Mouse (Mus musculus): Measurements from ENCODE around the gene Rabgap1l. TPM values are rescaled to one million over a fixed set of nuclear protein-coding genes. Genes with fewer than 3 reads are reported as not detected.

Gene Rabgap1l
- polyA plus RNA-seq, 1 experiment from 2014 or later: 53.5 TPM

DNA sequence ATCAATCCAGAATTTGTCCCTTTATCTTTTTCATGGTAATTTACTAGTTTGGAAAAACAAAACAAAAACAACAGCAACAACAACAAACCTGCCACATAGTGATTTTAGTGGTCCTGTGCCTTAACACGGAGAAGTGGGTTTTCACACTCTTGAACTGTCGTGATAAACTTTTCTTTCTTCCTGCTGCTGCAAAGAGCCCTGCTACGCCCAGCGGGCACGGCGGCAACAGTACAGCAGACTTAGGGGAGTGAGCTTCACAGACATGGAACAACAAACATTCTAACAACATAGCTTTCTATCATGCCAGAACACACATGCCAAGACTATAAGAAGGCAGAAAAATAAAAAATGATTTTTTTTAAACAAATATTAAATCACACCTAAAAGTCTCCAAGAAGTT lies 486.7 kb downstream of the Rabgap1l start:
- no peak overlapping the region for H3K4me3 ChIP-seq (ENCODE audit: low read depth, low read length)

DNA sequence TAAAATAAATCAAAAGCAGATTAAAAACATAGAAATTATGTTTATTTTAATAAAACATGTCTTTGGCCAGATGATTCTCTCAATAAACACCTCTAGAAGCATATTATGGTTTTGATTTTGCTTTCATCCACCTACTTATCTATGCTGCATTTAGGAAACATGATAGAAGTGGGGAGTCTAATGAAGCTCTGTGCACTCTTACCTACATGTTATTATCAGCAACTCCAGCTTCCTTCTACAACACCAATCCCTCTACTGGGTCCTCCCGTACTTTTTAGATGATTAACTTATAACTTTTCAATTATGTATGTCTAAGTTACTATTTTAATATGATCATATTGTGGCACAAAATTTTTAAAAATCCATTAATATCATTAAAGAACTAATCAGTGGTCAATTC lies 487.2 kb downstream of the Rabgap1l start:
- no peaks in the 10 kb centered on the region for H3K27me3 ChIP-seq (ENCODE audit: control insufficient read depth, insufficient read depth, low read length)
- no peak overlapping the region for H3K27ac ChIP-seq (ENCODE audit: low read depth, low read length)
- no peak overlapping the region for H3K4me3 ChIP-seq (ENCODE audit: low read depth, low read length)
- no peak overlapping the region for H3K9ac ChIP-seq (ENCODE audit: low read depth, low read length)
- no peak for ATAC-seq (replicated peaks; ENCODE audit: insufficient number of reproducible peaks, low FRiP score, low TSS enrichment)
- no peak overlapping the region for H3K4me2 ChIP-seq
- H3K4me1 ChIP-seq (ENCODE audit: control insufficient read depth, insufficient read depth, low read length): 0 out of 2 replicates have a peak, but pooled peaks cover 8% of the 10 kb centered on the region
- H3K9me3 ChIP-seq (replicated peaks; ENCODE audit: control insufficient read depth, low read length): no peaks in the 10 kb centered on the region
- 70% methylated on average over 1 of the region's 1 CpGs for WGBS (ENCODE audit: insufficient replicate concordance)
- no peaks in the 10 kb centered on the region for H3K36me3 ChIP-seq (ENCODE audit: control insufficient read depth, insufficient read depth, low read length)

More for the DNA sequence above, 486.7 kb downstream of the Rabgap1l start:
- Histone ChIP-seq H3K9ac (ENCODE audit: low read depth, low read length) (no peak overlapping the region), H3K9me3 (replicated peaks; ENCODE audit: control insufficient read depth, low read length) (no peaks in the 10 kb centered on the region), H3K27ac (ENCODE audit: low read depth, low read length) (no peak overlapping the region), H3K4me2 (no peak overlapping the region), H3K27me3 (ENCODE audit: control insufficient read depth, insufficient read depth, low read length) (no peaks in the 10 kb centered on the region), H3K4me1 (ENCODE audit: control insufficient read depth, insufficient read depth, low read length) (0 out of 2 replicates have a peak, but pooled peaks cover 8% of the 10 kb centered on the region), H3K36me3 (ENCODE audit: control insufficient read depth, insufficient read depth, low read length) (no peaks in the 10 kb centered on the region)
- 56% methylated on average over 6 of the region's 6 CpGs for WGBS (ENCODE audit: insufficient replicate concordance)
- no peak for ATAC-seq (replicated peaks; ENCODE audit: insufficient number of reproducible peaks, low FRiP score, low TSS enrichment)

DNA sequence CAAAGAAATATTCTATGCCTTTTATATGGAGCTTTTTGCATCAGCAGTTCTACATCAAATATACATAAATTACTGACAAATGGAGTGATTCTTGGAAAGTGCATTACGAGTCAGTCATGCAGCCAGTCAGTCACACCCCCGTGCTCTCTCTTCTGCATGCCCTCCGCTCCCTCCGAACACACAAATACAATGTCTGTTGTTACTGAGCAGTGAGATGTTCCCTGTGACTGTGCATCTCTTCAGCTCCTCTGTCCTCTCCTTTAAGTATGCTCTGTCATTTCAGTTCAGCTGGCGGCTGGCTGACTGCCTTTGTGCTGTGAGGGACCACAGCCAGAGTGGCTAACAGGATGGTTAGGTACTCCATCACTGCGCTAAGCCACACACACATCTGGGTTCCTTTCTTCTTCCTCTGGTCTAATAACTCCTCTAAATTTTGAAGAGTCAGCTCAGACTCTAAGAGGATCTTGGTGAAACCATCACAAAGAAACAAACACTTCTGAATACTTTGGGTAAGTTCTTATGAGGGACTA lies 488.0 kb downstream of the Rabgap1l start:
- no peak for ATAC-seq (replicated peaks; ENCODE audit: insufficient number of reproducible peaks, low FRiP score, low TSS enrichment)
- no peaks in the 10 kb centered on the region for H3K9me3 ChIP-seq (replicated peaks; ENCODE audit: control insufficient read depth, low read length)
- WGBS (ENCODE audit: insufficient replicate concordance): 88% methylated on average over 6 of the region's 6 CpGs
- no peaks in the 10 kb centered on the region for H3K27me3 ChIP-seq (ENCODE audit: control insufficient read depth, insufficient read depth, low read length)
- no peaks in the 10 kb centered on the region for H3K36me3 ChIP-seq (ENCODE audit: control insufficient read depth, insufficient read depth, low read length)
- no peak overlapping the region for H3K4me2 ChIP-seq
- H3K4me3 ChIP-seq (ENCODE audit: low read depth, low read length): no peak overlapping the region
- no peak overlapping the region; the same call in 1 of the 2 replicates for H3K27ac ChIP-seq (ENCODE audit: low read depth, low read length)
- 0 out of 2 replicates have a peak, but pooled peaks cover 11% of the 10 kb centered on the region for H3K4me1 ChIP-seq (ENCODE audit: control insufficient read depth, insufficient read depth, low read length)
- H3K9ac ChIP-seq (ENCODE audit: low read depth, low read length): no peak overlapping the region

DNA sequence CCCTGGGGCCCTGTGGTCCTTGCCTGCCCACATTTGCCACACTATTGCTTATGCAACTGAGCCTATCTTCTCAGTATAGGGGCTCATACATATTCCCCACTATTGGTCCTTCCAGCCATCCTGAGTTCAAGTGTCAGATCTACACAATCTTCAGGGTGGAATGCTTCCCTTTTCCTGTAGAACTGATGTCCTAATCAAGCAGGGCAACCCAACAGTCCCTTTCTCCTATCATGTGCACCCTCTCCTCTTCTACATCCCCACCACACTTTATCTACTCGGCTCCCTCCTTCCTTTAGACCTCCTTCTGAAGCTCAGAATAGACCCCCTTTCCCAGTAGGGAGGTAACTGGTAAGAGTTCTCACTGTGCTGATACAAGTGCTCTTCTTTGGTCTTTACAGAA lies 490.7 kb downstream of the Rabgap1l start:
- Histone ChIP-seq H3K9me3 (replicated peaks; ENCODE audit: control insufficient read depth, low read length) (no peaks in the 10 kb centered on the region), H3K4me3 (ENCODE audit: low read depth, low read length) (no peak overlapping the region), H3K9ac (ENCODE audit: low read depth, low read length) (no peak overlapping the region), H3K36me3 (ENCODE audit: control insufficient read depth, insufficient read depth, low read length) (no peaks in the 10 kb centered on the region), H3K27me3 (ENCODE audit: control insufficient read depth, insufficient read depth, low read length) (no peaks in the 10 kb centered on the region), H3K4me2 (no peak overlapping the region), H3K27ac (ENCODE audit: low read depth, low read length) (no peak overlapping the region), H3K4me1 (ENCODE audit: control insufficient read depth, insufficient read depth, low read length) (0 out of 2 replicates have a peak, but pooled peaks cover 11% of the 10 kb centered on the region)
- 68% methylated on average over 1 of the region's 1 CpGs for WGBS (ENCODE audit: insufficient replicate concordance)
- ATAC-seq (replicated peaks; ENCODE audit: insufficient number of reproducible peaks, low FRiP score, low TSS enrichment): no peak

DNA sequence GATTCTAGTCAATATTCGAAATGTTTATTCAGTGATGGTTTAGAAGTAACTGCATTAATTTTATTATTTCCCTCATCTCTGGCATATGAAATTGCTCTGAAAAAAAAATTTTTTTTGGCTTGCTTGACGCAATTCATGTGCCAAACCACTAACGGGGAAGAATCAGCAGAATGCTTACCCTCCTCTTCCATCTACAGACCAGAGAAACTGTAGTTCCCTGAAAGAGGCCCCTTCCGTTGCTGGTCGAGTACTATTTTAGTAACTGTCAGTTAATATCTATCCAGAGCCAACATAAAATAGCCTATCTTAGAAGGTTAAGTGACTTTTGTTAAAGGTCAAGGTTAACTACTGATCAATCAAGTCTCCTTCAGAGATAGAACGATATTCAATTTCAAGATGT lies 491.9 kb downstream of the Rabgap1l start:
- Histone ChIP-seq H3K36me3 (ENCODE audit: control insufficient read depth, insufficient read depth, low read length) (no peaks in the 10 kb centered on the region), H3K27ac (ENCODE audit: low read depth, low read length) (no peak overlapping the region), H3K27me3 (ENCODE audit: control insufficient read depth, insufficient read depth, low read length) (no peaks in the 10 kb centered on the region), H3K9me3 (replicated peaks; ENCODE audit: control insufficient read depth, low read length) (no peaks in the 10 kb centered on the region), H3K4me3 (ENCODE audit: low read depth, low read length) (no peak overlapping the region), H3K9ac (ENCODE audit: low read depth, low read length) (no peak overlapping the region), H3K4me2 (no peak overlapping the region), H3K4me1 (ENCODE audit: control insufficient read depth, insufficient read depth, low read length) (0 out of 2 replicates have a peak, but pooled peaks cover 8% of the 10 kb centered on the region)
- WGBS (ENCODE audit: insufficient replicate concordance): 55% methylated on average over 6 of the region's 6 CpGs
- ATAC-seq (replicated peaks; ENCODE audit: insufficient number of reproducible peaks, low FRiP score, low TSS enrichment): no peak

DNA sequence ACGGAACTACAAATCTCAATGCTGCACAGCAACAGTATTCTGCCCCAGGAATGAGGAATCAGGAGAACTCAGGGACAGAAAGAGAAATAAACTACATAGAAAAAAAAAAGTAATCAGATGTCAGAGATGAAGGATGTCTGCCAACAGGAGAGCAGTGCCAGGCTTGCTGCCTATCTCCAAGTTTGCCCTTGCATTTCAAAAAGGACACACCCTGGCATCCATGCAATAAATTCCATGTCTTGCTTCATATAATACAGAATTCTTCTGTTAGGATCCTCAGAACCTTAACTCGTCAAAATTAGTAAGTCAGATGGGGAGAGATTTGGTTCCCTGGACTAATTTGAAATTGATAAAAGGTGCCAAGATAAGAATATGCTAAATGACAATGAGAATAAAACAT lies 492.3 kb downstream of the Rabgap1l start:
- Histone ChIP-seq H3K4me1 (ENCODE audit: control insufficient read depth, insufficient read depth, low read length) (0 out of 2 replicates have a peak, but pooled peaks cover 8% of the 10 kb centered on the region), H3K27ac (ENCODE audit: low read depth, low read length) (no peak overlapping the region), H3K36me3 (ENCODE audit: control insufficient read depth, insufficient read depth, low read length) (no peaks in the 10 kb centered on the region), H3K9me3 (replicated peaks; ENCODE audit: control insufficient read depth, low read length) (no peaks in the 10 kb centered on the region), H3K4me2 (no peak overlapping the region), H3K9ac (ENCODE audit: low read depth, low read length) (no peak overlapping the region), H3K4me3 (ENCODE audit: low read depth, low read length) (no peak overlapping the region), H3K27me3 (ENCODE audit: control insufficient read depth, insufficient read depth, low read length) (no peaks in the 10 kb centered on the region)
- 82% methylated on average over 2 of the region's 2 CpGs for WGBS (ENCODE audit: insufficient replicate concordance)
- ATAC-seq (replicated peaks; ENCODE audit: insufficient number of reproducible peaks, low FRiP score, low TSS enrichment): no peak

DNA sequence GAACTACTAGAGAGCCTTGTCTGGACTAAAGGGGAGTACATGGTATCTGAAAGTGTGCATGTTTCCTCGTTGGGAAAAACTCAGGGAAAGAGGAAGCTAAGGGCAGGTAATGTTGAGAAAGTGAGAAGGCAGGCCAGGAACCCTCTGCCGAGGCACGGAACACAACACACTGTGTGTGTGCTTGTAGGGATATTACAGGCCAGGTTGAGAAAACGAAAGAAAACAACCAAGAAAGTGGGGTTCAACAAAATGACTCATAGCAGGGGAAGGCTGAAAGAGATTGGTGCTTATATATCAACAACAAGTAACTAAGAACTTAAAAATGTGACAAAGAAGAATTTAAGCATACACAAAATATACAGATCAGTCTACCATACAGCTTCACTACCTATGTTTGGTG lies 493.0 kb downstream of the Rabgap1l start:
- Histone ChIP-seq H3K4me2 (no peak overlapping the region), H3K36me3 (ENCODE audit: control insufficient read depth, insufficient read depth, low read length) (no peaks in the 10 kb centered on the region)

DNA sequence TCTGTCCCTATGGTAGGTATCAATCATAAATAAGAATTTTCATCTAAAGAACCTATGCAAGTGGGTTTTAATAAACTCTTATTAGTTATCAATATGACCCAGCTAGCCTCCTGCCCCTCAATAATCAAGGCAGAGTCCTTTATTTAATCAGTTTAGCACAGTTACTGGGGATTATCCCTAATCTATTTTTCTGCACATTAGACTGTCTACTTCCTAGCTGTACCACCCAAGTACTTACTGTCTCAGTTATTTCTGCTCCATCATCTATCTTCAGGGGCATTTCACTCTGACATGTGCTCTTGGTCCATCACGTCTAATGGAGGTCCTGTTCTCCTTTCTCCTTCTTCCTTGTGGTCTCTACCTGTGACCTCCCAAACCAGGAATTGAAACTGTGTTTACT lies 494.1 kb downstream of the Rabgap1l start:
- Histone ChIP-seq H3K4me2 (no peak overlapping the region), H3K9ac (ENCODE audit: low read depth, low read length) (no peak overlapping the region), H3K36me3 (ENCODE audit: control insufficient read depth, insufficient read depth, low read length) (no peaks in the 10 kb centered on the region), H3K27ac (ENCODE audit: low read depth, low read length) (no peak overlapping the region), H3K27me3 (ENCODE audit: control insufficient read depth, insufficient read depth, low read length) (no peaks in the 10 kb centered on the region), H3K4me1 (ENCODE audit: control insufficient read depth, insufficient read depth, low read length) (0 out of 2 replicates have a peak, but pooled peaks cover 8% of the 10 kb centered on the region), H3K9me3 (replicated peaks; ENCODE audit: control insufficient read depth, low read length) (no peaks in the 10 kb centered on the region), H3K4me3 (ENCODE audit: low read depth, low read length) (no peak overlapping the region)
- 63% methylated on average over 1 of the region's 1 CpGs for WGBS (ENCODE audit: insufficient replicate concordance)
- ATAC-seq (replicated peaks; ENCODE audit: insufficient number of reproducible peaks, low FRiP score, low TSS enrichment): no peak

More for the DNA sequence above, 493.0 kb downstream of the Rabgap1l start:
- H3K9me3 ChIP-seq (replicated peaks; ENCODE audit: control insufficient read depth, low read length): no peaks in the 10 kb centered on the region
- H3K27ac ChIP-seq (ENCODE audit: low read depth, low read length): no peak overlapping the region
- no peak overlapping the region for H3K9ac ChIP-seq (ENCODE audit: low read depth, low read length)
- WGBS (ENCODE audit: insufficient replicate concordance): 77% methylated on average over 4 of the region's 4 CpGs
- no peak overlapping the region for H3K4me3 ChIP-seq (ENCODE audit: low read depth, low read length)
- ATAC-seq (replicated peaks; ENCODE audit: insufficient number of reproducible peaks, low FRiP score, low TSS enrichment): no peak
- 0 out of 2 replicates have a peak, but pooled peaks cover 8% of the 10 kb centered on the region for H3K4me1 ChIP-seq (ENCODE audit: control insufficient read depth, insufficient read depth, low read length)
- H3K27me3 ChIP-seq (ENCODE audit: control insufficient read depth, insufficient read depth, low read length): no peaks in the 10 kb centered on the region

DNA sequence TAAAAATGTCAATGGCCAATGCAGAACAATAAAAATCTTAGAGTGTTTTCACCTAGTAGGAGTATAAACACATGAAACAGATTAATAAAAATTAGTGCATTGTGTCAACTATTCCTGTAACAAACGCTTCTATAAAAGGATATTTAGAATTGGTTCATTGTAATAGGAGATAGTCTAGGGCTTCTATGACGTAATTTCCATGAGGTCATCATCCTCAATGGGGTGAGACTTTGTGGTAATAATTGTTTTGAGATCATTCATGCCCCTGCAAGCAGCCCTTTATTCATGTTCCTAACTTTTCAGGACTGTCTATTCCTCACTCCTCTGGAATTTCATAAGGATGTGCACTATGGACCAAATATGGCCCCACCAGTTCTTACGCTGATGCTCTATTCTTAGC lies 495.3 kb downstream of the Rabgap1l start:
- 85% methylated on average over 3 of the region's 3 CpGs for WGBS (ENCODE audit: insufficient replicate concordance)

More for the DNA sequence above, 495.3 kb downstream of the Rabgap1l start:
- no peak overlapping the region for H3K4me3 ChIP-seq (ENCODE audit: low read depth, low read length)
- no peak for ATAC-seq (replicated peaks; ENCODE audit: insufficient number of reproducible peaks, low FRiP score, low TSS enrichment)
- H3K27me3 ChIP-seq (ENCODE audit: control insufficient read depth, insufficient read depth, low read length): no peaks in the 10 kb centered on the region
- H3K4me2 ChIP-seq: no peak overlapping the region
- no peaks in the 10 kb centered on the region for H3K9me3 ChIP-seq (replicated peaks; ENCODE audit: control insufficient read depth, low read length)
- H3K36me3 ChIP-seq (ENCODE audit: control insufficient read depth, insufficient read depth, low read length): no peaks in the 10 kb centered on the region
- H3K27ac ChIP-seq (ENCODE audit: low read depth, low read length): no peak overlapping the region
- no peak overlapping the region for H3K9ac ChIP-seq (ENCODE audit: low read depth, low read length)
- H3K4me1 ChIP-seq (ENCODE audit: control insufficient read depth, insufficient read depth, low read length): 0 out of 2 replicates have a peak, but pooled peaks cover 8% of the 10 kb centered on the region
